Mouse (Mus musculus) left cerebral cortex, postnatal 10 days (tissue): ENCODE measurements around the gene Trmt6. TPM values are rescaled to one million over a fixed set of nuclear protein-coding genes. Genes with fewer than 3 reads are reported as not detected.

ENCODE experiments used
- DNase-seq, 2 experiments: peaks; one replicate each; pipeline ENCODE4 v3.0.0; 2021 to 2022; ENCODE audit warnings: low spot score in 2 of 2, mixed read lengths in 1 of 2; ENCODE audit errors: extremely low spot score in 1 of 2
- intact Hi-C: fragments of 180-260 bp; cut with DNase I; formaldehyde crosslinking; loops from one replicate; pipeline ENCODE4 v1.15.1; 2025
- total RNA-seq, 2 experiments: library from RNA; stranded (reverse); gene quantifications; 2 replicates each; pipeline ENCODE4 v1.2.3; 2021

The Trmt6 gene
- total RNA-seq, 2 experiments from 2014 or later = 23.1 to 26.2 TPM

DNA sequence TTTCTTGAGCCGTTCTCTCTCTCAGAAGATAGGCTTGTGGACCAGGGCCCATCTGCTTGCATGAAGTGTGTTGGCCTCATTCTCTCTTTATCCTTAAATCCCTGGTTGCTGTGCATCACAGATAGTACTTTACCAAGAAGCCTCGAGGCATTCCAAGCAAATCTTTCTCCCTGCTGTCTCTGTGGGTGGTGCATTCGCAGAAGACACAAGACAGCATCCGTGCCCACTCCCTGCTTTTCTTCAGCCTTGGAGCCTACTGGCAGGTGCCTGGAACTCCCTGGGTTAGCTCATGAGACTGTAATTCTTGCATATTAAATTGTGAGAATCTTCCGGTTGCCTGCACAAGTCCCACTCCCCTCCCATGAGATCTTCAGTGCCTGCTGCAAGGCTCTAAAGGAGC lies 57.9 kb downstream of the Trmt6 start:
- peak in 1 of 2 experiments; percentile 70 for DNase-seq
- intact Hi-C loops = no loop called here

Other genes with a start within 250 kb of the Trmt6 start
- gene Gpcpd1, start 228.3 kb downstream of the Trmt6 start, total RNA-seq = 100 to 1,000 TPM; 131 to 150 TPM
- 1 to 10 TPM; 7.7 to 9.0 TPM for gene Shld1, start 129.1 kb downstream of the Trmt6 start, total RNA-seq
- 100 to 1,000 TPM; 179 to 188 TPM for gene Chgb, start 34.8 kb downstream of the Trmt6 start, total RNA-seq
- gene Mcm8, start 86 bp upstream of the Trmt6 start, total RNA-seq = 1 to 10 TPM; 4.1 to 4.7 TPM
- 10 to 100 TPM; 24.6 to 29.3 TPM for gene Crls1, start 30.6 kb upstream of the Trmt6 start, total RNA-seq
- gene Lrrn4, start 64.8 kb upstream of the Trmt6 start, total RNA-seq = under 1 TPM; 0.39 to 0.77 TPM
- 1 to 10 TPM in 1 of 2 experiments, under 1 TPM in 1; 0.93 to 1.1 TPM for gene Fermt1, start 129.9 kb upstream of the Trmt6 start, total RNA-seq